Mouse (Mus musculus) frontal cortex, postnatal 10 days (tissue): ENCODE measurements around the gene Rgs14.

Experiments used
- DNase-seq, 2 experiments: peaks; one replicate each; pipeline ENCODE4 v3.0.0; 2022; ENCODE audit warnings: low spot score in 2 of 2, mixed read lengths in 1 of 2

Rgs14 gene

DNA sequence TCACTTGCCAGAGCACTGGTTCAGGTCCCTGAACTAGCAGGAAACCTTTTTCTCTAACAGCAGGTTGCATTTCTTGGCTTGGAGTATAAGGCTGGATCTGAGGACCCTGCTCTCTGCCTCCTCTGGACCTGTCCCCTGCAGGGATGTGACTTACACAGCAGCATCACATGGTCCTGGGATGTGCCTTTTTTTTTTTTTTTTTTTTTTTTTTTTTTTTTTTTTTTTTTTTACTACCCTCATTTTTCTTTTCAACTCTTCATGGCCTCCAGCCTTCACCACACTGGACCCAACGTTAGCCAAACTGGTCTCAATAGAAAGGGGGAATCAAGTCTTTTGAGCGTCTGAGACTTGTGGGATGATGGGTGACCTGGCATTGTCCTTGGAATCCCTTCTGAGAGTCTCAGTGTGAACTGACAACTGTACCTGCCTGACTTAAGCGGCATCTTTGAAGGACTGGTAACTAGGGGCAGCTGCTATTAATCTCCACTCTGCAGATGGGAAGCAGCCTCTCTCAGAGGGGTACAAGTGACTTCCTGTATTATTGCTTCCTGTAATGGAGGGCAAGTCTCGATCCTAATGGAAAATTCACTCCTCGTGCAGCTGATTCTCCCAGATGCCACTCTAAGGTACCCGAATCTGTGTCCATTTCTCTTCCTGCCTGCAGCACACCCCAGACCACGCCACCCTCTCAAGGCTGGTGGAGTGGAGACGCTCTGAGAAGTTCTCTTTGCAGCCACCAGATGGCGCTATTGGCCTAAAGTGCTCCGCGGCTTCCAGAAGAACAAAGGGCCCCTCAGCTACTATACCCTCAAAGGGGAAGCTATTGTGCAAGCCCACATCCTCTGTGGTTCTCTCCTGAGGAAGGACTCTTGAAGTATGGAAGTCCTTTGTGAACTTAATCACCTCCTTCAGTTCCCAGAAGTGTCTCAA is 35.6 kb downstream of the Rgs14 start:
- DNase-seq = peak; percentile 50 to 77

DNA sequence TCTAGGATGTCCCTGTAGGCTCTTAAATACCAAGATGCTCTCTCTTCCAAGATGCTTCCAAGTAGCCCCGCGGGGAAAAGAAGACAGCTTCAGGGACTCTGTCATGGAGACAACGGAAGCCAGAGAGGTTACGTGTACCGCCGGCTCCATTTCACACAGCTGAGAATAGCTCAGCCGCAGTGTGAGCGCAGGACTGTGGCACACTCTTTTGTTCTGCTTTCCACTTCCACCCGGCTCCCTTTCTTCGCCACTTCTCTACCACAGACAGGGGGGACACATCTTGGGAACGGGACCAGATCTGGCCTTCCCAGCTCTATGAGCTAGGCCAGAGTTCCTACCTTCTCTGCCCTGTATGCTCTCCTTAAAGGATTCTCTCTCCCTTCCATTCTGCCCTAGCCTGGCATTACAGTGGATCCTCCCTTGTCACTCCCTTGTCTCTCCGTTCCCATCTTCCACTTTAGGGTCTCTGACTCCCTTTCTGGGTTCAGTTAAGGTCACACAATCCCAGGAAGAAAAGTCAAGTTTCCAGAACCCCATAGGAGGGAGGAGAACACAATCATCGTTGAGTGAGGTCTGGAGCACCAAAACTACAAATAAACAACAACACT is 36.4 kb downstream of the Rgs14 start:
- no peak for DNase-seq

DNA sequence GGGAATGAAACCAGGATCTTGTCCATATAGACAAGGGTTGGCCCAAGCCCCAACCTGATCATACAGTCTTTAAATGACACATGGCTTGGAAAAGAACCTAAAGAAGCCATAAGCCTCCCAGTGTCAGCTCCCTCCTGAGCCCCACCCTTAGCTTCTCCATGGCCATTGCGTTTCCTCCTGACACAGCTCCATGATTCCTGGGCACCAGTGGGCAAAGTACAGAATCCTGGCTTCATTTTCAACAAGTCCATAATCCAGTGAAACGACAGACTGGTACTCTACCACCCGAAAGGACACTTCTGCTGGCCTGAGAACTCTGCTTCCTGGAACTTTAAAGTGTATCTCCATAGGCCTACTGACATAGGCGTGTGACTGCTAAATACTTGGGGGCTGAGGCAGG is 37.8 kb downstream of the Rgs14 start:
- no peak for DNase-seq

DNA sequence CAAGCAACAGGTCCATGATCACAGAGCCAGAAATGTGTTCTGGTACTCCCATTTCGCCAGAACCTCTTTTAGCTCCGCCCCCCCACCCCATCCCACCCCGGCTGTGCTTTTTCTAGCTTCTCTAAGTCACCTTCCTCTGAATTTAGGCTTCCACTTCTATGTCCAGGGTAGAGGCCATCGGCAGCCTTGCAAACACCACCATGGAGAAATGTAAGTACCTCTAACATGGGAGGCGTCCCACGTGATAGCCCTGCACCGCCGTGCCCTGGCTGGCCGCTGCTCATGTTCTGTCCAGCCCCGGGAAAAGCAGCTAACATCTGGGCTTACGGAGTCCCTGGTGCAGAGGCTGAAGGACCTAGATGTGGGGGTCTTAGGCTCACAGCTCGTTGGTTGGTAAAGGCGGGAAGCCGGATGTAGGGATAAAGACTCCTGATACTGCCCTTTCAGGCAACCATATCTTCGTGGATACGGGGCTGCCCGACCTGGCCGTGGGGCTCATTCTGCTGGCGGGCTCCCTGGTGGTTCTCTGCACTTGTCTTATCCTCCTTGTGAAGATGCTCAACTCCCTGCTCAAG is 39.1 kb downstream of the Rgs14 start:
- no peak for DNase-seq

DNA sequence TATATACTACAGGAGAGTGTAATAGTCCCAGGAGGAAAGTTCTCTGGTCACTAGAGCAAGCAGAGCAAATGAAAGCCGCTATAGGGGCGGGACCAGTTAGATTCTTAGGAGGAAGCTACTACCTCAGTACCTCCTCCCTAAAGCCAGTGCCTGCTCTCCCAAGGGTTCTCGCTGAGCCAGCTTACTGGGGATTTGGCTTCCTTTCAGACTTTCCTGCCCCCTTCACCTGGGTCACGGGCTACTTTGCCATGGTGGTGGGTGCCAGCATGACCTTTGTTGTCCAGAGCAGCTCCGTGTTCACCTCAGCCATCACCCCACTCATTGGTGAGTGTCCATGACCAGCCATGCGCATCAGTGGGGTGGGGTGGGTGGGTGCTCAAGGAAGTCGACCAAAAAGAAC is 42.3 kb downstream of the Rgs14 start:
- DNase-seq = no peak

DNA sequence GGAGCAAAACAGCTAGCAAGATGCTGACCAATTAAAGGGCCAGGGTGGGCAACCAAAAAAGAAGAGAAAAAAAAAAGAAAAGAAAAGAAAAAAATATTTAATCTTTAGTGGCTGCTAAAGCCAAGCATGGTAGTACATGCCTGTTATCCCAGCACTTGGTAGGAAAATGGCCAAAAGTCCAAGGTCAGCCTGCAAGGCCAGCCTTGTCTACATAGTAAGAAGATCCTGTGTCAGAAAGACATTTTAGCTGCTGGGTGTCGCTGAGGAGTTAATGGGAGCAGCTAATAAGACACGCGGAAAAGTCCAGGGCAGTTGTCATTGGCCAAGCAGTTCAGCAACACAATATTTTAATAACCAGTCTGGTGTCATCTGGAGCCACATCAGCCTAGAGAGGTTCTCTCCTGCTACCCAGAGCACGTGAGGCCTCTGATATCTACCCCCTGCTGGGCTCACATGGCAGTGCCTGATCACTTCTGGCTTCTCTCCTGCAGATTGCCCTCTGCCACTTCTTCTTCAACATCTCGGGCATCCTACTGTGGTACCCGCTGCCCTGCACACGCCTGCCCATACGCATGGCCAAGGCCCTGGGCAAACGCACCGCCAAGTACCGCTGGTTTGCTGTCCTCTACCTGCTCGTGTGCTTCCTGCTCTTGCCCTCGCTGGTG is 43.2 kb downstream of the Rgs14 start:
- DNase-seq = no peak

DNA sequence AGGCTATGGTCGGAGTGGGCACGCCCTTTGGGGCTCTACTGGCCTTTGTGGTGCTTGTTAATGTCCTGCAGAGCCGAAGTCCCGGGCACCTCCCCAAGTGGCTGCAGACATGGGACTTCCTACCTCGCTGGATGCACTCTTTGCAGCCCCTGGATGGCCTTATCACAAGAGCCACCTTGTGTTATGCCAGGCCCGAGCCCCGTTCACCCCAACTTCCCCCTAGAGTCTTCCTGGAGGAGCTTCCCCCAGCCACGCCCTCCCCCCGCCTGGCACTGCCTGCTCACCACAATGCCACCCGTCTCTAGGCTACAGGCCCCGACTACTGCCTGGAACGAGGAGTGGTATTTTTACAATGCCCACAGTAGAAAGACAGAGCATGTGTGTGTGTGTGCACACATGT is 43.8 kb downstream of the Rgs14 start:
- no peak for DNase-seq

DNA sequence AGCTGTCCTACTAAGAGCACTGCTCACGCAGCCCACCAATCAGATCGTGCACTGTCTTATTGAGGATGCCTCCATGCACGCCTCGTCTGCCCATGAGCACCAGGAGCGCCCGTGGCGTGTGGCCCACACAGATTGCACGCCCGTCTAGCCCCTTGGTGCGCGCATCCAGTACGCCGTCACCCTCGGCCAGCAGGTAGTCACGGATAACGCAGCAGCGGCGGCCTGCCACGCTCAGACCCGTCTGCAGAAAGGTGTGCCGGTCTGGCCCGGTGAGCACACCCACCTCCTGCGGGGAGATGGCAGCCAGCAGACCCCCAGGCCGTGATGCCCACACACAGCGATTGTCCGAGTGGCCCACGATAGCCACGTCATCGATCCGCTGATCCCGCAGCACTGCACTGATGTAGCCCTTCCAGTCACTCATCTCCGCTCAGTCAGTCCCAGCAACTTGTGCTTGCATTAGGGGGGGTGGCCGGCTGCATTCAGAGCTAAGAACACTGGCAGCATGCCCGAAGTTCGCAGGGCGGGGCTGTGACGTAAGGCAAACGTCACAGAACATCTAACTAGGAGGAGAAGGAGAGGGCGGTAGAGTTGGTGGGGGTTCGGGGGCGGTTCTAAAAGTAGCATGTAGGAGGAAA is 45.3 kb downstream of the Rgs14 start, which contains the start of gene Pfn3:
TSS of gene Pfn3 (minus strand) at position 490 of the 638 bp plus-strand sequence.
- peak; percentile 59 to 72 for DNase-seq

DNA sequence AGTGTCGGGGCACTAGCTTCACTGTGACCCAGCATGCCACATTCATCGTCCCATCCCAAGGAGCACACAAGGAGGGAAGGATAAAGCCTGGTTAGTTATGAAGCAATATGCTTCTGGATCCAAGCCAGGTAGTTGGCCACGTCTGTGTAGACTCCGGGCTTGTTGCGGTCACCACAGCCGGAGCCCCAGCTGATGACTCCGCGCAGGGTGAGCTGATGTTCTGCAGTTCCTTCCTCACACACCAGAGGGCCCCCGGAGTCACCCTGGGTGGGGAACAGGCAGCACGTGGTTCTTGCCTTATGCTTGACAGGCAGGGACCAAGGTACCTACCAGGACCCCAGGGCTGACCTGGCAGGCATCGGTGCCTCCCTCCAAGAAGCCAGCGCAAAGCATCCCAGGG is 48.5 kb downstream of the Rgs14 start:
- peak; percentile 55 to 81 for DNase-seq

DNA sequence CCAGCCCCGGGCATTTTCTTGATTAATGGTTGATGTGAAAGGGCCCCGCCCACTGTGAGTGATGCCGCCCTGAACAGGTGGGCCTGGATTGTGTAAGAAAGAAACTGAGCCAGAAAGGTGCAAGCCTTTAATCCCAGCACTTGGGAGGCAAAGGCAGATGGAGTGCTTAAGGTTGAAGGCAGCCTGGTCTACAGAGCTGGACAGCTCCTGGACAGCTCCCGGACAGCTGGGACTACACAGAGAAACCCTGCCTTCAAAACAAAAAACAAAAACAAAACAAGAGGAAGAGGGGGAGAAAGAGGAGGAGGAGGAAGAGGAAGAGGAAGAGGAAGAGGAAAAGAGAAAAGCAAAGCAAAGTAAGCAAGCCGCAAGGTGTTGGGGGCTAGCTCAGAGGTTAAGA is 49.6 kb downstream of the Rgs14 start:
- no peak for DNase-seq

DNA sequence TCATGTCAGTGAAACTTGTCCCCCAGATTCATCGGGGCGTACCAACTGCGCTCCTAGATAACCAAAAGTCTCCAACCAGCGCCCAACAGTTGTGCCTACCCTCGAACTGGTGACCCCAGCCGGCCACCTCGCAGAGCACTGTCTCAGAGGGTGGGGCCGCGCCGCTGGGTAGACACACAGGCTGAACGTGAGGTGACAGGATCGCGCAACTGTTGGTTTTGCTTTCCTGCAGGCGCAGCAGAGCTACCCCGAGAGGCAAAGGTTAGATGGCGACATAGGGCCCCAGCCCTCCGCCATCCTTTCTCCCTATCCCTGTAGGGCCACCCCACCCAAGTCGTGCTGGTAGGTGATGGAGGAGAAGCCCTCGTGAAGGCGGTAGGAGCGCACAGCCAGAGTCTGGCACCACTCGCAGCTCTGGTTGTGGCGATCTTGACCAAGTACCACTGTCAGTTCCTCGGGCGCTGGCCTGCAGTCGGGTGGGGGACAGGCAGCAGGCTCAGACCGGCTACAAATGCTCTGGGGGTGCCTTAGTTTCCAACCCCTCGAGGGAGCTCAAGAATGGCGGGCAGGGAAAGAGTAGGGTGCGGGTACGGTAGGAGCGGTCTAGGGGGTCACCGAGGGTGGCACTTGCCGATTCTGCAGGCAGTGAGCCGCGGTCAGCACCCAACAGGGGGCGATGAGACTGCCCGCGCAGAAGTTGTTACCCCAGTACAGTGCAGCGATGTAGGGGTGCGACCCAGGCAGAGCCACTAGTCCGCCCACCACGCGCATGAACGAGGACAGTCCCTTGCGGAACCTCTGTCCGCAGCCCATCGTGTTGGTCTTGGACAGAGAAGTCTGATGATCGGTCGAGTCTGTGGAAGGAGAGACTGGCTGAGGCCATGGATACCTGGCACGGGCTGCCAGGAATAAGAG is 50.7 kb downstream of the Rgs14 start:
- no peak for DNase-seq

DNA sequence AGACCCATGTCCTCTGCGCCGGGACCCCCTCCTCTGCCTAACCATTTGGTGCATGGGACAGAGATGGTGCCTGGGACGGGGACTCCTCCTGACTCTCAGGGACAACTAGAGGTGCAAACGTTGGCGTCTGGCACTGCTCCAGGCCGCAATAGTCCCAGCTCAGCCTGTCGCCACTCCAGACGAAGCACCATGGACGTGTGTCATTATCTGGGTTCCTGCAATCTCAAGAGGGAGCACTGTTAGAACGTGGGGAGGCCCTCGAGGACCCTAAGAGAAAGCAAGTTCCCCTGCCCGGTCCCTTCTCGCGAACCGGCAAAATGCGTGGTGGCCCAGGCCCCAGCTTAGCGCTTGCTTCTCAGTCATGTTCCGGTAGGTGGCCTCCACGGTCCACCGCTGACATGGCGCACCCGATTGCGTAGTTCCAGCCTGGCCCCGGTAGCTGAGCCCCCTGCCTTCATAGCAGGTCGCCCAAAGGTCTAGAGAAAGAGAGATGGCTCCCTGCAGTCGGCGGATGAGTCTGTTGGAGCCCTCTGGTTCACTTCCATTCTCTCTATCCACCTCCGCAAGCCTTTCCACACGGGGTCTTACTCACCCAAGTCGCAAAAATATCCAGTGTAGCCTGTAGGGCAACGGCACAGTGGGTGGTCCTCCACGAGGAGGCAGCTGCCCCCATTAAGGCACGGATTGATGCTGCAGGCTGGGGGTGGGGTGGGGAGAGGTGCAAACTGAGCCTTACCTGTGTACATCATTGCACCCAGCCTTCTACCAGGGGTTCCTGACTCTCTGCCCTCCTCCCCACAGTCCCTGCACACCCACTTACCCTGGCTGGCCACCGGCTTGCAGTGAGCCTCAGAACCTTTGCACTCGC is 51.6 kb downstream of the Rgs14 start:
- DNase-seq = peak in 1 of 2 experiments; percentile 73

DNA sequence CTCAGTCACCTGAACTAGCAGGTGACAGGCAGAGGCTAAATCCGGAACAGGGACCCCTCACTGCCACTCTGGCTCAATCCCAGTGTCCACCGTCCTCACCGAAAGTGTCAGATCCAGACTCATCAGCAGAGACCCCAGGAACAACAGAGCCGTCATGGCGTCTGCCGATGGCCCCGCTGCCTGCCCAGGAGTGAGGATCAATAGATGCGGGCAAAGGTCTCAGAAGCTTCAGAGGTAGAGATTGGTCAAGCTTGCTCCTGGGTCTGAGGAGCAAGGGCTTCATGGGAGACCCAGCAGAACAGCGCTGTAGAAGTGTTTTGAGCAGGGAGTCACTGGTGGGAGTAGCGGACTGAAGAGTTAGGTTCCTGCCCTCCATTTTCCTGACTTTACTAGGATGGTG is 57.1 kb downstream of the Rgs14 start, which contains the start of gene F12:
TSS of gene F12 (minus strand) at position 181 of the 400 bp plus-strand sequence.
- DNase-seq = no peak

DNA sequence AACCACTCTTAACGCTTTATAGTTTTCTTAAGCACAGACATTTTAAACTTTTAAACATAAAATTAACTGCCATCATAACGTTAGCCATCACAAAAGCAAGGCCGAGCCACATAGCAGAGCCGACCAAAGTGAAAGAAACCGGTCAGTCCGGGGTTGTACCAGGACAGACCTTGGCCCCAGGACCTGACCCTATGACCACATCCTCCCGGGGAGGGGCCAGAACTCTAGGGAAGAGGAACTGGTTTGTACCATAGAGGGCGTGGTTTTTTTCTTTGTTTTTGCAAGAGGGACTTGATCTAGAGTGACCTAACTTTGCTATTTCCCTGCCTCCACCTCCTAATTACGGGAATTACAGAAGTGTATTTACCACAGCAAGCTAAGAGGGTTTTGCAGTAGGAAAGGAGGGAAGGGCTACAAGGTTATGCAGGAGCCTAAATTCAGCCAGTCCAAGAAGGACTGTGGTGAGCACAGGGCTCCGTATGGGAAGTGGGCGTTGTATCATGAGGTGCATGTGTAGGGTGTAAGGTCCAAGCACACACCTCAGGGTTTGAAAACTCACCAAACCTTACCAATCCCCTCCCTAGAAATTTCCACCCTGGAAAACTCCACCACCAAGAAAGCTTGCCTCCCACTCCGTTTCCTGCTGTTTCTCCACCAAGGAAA is 59.8 kb downstream of the Rgs14 start:
- no peak for DNase-seq

DNA sequence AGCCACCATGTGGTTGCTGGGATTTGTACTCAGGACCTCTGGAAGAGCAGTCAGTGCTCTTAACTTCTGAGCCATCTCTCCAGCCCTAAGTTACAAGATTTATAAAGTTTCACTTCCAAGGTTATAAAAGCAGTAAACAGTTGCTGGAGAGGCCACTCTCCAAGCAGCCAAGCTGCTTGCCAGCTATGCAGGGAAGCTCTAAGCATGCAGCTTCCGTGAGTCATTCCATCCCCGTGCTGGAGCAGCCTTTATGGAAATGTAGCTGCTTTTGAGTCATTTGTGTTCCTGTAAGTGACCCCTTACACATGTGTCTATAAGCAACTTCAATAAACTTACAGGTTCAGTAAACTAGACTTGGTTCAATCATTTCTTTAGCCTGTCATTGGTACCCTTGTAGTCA is 61.0 kb downstream of the Rgs14 start:
- DNase-seq = no peak

DNA sequence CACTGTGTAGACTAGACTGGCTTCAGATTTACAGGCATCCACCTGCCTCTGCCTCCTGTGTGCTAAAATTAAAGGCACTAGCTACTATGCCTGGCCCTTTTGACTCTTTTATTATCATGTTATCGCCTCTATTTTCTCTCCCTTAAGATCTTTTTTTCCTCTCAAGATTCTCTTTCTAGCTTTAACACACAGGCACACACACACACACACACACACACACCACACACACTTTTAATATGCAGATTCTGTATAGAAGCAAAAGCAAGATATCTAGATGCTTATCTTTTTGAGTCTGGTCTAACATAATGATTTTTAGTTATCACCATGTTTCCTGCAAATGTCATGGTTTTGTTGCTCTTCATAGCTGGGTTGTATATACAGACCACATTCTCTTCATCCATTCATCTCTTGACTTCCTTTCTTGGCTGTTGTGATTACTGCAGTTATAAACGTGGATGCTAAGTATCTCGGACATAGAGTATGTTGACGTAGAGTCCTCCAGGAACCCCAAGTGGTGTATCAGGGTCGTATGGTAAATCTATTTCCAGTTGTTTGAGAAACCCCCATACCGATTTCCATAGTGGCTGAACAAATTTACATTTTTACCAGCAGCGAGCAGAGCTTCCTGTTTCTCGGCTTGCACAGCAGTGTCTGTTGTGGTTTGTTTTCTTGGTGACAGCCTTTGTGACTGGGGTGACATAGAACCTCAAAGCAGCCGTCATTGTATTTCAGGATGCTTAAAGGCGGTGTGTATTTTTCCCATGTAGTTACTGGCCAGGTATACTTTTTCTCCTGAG is 62.6 kb downstream of the Rgs14 start:
- DNase-seq = no peak
